Mouse (Mus musculus): ENCODE data around the gene Pfas.

DNA sequence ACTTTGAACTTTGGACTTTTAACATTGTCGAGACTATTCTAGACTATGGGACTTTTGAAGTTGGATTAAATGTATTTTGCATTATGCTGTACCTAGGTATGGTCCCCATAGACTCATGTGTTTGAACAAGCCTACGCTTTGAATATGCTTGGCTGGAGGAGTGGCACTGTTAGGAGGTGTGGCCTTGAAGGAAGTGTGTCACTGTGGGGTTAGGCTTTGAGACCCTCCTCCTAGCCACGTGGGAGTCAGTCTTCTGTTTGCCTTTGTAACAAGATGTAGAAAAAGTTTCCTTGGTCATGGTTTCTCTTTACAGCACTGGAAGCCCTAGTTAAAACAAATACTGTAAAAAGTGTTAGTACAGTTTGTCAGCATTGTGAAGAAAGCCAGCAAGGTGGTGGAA lies 45.6 kb upstream of the Pfas start:
- TF ChIP-seq TAL1 (IDR thresholded peaks at IDR 0.05; ENCODE audit: low read length) (no peak), GATA1 (IDR thresholded peaks at IDR 0.05; ENCODE audit: low read length) (no peak)
